Mouse (Mus musculus): ENCODE data around the gene Ttll5. TPM values are rescaled to one million over a fixed set of nuclear protein-coding genes. Genes with fewer than 3 reads are reported as not detected.

The Ttll5 gene
- total RNA-seq (2015) (7.2 and 7.7 TPM in 2 replicates), total RNA-seq (2017) (9.5 and 12.8 TPM in 2 replicates)

- ATAC-seq (ENCODE audit: poor library complexity, severe bottlenecking) = peak; percentile 94
These were observed at the start of gene Ttll5, which contains the start of gene Erg28 for GRCm38 (mm10) chr12:85824438-85825264. Ttll5 (plus strand) TSS chr12:85824659. Erg28 (minus strand) TSS chr12:85824550.

GRCm38 (mm10) chr12:85778962-85779361, 45.5 kb upstream of the Ttll5 start:
- ATAC-seq (ENCODE audit: poor library complexity, severe bottlenecking) = no peak

DNA sequence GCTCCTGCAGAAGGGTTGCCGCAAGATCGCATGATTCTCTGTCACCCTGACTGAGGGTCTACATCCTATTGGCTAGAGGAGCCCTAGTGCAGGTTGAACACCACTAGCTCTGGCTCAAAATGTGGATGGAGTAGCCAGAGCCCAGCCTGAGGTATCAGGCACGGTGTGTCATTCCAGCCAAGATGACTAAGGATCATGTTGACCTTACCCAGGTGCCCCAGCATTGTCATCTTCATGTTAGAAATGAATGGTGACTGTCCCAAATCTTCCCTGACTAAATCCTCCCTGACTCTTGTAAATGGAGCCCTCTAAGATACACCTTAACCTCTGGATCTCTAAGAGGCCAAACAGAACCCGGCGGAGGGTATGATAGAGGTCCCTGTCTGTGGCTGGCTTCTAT, 44.8 kb upstream of the Ttll5 start:
- no peak for ATAC-seq (ENCODE audit: poor library complexity, severe bottlenecking)

DNA sequence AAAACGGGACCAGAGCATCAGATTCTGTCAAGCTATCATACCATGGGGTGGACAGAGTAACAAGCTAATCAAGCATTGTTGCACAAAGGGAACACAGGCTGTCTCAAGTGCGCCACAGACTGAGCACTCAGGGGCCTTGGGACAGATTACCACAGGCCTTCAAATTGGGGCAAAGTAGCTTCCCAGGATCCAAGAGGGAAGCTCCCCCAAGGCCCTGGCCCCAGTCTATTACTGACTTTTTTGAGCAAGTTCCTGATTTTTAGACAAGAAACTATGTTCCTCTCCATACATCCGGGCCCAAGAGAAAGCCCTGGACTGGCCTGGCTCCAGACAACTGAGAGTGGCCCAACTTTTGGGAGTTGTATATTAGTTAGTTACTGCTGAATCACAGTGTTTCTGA, 42.9 kb upstream of the Ttll5 start:
- no peak for ATAC-seq (ENCODE audit: poor library complexity, severe bottlenecking)

GRCm38 (mm10) chr12:85784916-85785815, 39.3 kb upstream of the Ttll5 start:
- ATAC-seq (ENCODE audit: poor library complexity, severe bottlenecking) = no peak

DNA sequence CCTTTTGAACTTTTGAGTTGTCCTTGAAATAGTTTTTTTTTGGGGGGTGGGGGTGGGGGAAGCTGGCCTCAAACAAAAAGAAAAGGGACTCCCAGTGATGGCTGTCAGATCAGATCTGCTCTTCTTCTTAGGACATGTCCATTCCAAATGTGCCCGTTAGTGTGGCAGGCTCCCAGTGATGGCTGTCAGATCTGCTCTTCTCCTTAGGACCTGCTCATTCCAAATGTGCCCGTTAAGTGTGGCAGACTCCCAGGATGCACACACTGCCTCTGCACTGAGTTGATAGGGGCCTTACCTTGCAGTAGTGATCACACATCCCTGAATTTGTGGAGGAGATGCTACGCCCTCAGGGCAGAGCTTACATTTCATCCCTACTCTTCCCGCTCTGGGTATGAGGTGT, 32.3 kb upstream of the Ttll5 start:
- no peak for ATAC-seq (ENCODE audit: poor library complexity, severe bottlenecking)

- no peak for ATAC-seq (ENCODE audit: poor library complexity, severe bottlenecking)
These were observed 31.6 kb upstream of the Ttll5 start for GRCm38 (mm10) chr12:85792821-85793346.

DNA sequence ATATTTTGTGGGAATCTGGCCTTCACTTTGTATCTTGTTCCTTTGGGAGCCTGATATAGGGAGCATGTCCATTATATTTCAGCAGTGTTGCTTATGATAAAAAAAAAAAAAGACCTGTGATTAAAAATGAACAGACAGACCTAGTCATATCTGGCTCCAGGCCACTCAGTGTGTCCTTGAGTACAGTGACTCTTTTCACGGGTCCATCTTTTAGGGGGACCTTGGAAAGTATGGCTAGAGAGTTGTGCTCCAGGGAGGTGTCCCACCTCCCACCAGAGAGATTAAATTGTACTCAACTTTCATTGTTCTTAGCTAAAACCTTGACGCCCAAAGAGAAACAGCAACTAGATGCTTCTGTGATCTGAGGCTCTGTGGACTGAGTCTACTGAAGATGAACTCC, 30.4 kb upstream of the Ttll5 start:
- no peak for ATAC-seq (ENCODE audit: poor library complexity, severe bottlenecking)

GRCm38 (mm10) chr12:85795551-85795950, 28.9 kb upstream of the Ttll5 start:
- no peak for ATAC-seq (ENCODE audit: poor library complexity, severe bottlenecking)

DNA sequence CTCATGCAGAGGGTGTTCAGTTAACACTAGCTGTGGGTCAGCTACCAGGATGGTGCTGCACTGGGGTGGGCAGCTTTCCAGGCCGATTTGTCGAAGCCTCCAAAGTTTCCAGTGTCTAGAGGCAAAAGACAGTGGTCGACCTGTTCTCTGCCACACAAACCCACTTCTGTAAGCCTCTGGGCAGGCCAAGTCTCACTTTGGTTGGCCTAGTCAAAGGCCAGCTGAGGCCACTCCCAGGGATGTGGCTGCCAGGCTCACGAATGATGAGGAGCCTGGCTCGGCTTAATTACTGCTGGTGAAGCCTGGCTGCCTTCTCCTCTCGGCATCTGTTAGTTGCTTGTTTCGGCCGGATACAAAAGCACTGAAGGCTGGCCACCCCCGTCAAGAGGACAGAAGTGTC, 24.4 kb upstream of the Ttll5 start:
- no peak for ATAC-seq (ENCODE audit: poor library complexity, severe bottlenecking)

DNA sequence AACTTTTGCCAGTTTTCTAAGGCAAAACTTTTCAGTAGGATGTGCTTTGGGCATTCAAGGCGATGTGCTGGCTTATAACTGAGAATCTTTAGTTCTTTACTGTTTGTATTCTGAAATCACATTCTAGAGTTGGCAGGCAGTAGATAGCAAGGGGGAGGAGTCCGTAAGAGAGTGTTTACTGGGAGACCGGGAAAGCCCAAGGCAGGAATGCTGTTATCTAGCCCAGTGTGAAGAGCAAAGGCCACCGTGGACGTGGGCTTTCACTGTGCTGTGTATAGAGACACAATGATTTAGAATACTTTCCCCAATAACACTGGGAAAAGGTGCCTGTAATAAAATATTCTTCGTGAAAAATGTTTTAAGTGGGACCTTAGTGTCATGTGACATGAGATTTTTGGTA, 14.7 kb upstream of the Ttll5 start:
- no peak for ATAC-seq (ENCODE audit: poor library complexity, severe bottlenecking)

DNA sequence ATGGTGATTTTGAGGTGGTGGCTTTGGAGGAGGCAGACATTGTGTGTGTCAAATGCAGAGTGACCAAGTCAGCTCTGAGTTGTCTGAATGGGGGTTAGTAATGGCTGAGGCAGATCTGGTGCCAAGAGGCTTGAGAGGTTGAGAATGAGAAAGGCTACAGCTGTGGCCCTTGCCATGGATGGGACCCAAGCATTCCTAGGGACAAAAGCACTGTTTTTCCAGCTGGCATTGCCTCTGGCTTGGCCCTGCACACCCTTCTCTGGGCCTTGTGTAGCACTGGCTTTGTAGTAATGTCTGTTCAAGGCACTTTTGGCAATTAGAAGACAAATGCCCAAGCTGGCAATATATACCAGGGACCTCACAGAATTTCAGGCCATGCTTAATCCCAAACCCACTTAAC, 13.5 kb upstream of the Ttll5 start:
- ATAC-seq (ENCODE audit: poor library complexity, severe bottlenecking) = no peak

- ATAC-seq (ENCODE audit: poor library complexity, severe bottlenecking) = no peak
These were observed 12.8 kb upstream of the Ttll5 start for GRCm38 (mm10) chr12:85811676-85812075.

DNA sequence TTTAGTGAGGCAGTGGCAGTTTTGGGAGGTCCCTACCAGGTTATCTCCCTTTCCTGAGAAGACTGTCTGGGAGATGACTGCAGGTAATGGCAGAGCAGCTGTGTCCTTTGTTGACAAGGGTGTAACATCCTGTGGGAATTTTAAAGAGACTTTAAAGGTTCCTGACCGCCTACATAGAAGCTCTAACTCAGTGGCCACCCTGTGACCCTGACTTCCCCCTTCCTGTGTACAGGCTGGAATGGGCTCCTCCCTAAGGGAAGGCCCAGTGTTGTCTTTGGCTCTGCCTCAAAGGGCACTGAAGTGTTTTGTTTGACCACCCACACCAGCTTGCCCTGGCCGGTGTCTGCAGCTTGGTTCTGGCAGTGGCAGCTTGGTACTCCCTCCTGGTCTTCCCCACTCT, 10.9 kb upstream of the Ttll5 start:
- no peak for ATAC-seq (ENCODE audit: poor library complexity, severe bottlenecking)

- ATAC-seq (ENCODE audit: poor library complexity, severe bottlenecking) = no peak
These were observed 2.4 kb upstream of the Ttll5 start for GRCm38 (mm10) chr12:85822051-85822450.

DNA sequence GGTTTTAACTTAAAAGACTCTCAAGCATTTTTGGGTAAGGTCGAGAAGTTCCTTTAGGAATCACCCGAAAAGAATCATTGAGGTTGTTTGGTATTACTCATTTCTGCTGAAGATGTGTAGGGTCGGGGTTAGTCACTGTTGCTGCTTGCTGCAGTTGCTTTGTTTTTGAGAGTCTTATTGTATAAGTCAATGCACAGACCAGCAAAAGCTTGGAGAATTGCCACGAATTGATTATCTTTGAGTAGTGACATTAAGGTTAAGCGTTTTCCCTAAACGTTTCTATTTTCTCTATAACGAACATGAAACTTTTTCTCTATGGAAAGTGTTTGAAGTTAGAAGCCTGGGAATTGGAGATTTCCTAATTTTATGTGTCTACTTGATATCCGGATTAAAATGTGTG, 902 bp downstream of the Ttll5 start:
- ATAC-seq (ENCODE audit: poor library complexity, severe bottlenecking) = no peak

- ATAC-seq (ENCODE audit: poor library complexity, severe bottlenecking) = no peak
These were observed 1.4 kb downstream of the Ttll5 start for GRCm38 (mm10) chr12:85825822-85826221.

DNA sequence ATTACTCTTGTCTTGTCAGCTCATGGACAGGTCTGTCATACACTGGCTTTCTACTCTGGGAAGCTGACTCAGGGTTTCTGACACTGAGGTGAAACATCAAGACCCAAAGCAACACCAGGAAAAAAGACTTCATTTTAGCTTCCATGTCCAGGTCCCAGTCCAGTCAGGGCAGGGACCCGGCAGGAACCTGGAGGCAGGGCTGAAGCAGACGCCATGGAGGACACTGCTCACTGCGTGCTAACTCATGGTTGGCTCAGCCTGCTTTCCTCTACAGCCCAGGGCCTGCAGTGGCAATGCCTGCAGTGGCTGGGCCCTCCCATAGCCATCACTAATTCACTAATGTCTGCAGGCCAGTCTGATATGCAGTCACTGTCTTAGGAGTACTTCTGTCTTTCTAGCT, 4.4 kb downstream of the Ttll5 start:
- ATAC-seq (ENCODE audit: poor library complexity, severe bottlenecking) = no peak

DNA sequence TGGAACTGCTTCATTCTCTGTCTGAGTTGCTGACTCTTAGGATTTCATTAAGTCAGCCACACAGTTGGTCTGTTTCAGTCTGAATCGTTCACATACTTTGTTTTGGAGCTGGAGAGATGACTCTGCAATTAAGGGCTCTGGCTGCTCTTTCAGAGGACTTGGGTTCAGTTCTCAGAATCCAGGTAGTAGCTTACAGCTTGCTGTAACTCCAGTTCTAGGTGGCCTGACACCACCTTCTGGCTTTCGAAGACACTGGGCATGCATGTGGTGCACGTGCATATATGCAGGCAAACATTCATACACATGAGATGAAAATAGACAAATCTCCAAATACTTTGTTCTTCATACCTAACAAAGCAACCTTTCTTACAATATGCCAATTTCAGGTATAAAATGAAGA, 5.4 kb downstream of the Ttll5 start:
- no peak for ATAC-seq (ENCODE audit: poor library complexity, severe bottlenecking)

DNA sequence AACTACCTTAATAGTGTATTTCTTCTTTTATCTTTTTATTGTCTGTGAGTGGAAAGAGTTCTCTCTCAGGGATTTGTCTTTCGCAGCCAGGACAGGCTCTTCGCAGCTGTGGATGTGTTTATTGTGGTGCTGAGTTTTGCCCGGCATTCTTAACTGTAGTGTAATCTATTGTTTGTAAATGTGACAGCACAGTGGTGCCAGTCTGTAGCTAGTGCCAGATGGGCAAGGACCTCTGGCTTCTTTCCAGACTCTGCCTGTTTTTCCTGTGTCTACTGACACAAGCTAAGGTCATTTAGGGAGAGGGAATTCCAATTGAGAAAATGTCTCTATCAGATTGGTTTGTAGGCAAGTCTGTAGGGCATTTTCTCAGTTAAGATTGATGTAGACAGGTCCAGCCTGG, 6.2 kb downstream of the Ttll5 start:
- no peak for ATAC-seq (ENCODE audit: poor library complexity, severe bottlenecking)

GRCm38 (mm10) chr12:85834543-85834942, 10.1 kb downstream of the Ttll5 start:
- no peak for ATAC-seq (ENCODE audit: poor library complexity, severe bottlenecking)

- ATAC-seq (ENCODE audit: poor library complexity, severe bottlenecking) = no peak
These were observed 13.3 kb downstream of the Ttll5 start for GRCm38 (mm10) chr12:85837765-85838164.
